Mouse (Mus musculus) CH12.LX (cell line): ENCODE data around the gene Usp17lc.

Experiments used
- CHD1 ChIP-seq: IDR thresholded peaks from 2 replicates; pipeline ENCODE4 v1.6.1; 2012; ENCODE audit warnings: low read depth, low read length, improper control_type of control experiment, inconsistent platforms
- CTCF ChIP-seq, 2 experiments: IDR thresholded peaks in 1 of 2; conservative IDR thresholded peaks in 1 of 2; 2 replicates each; pipeline ENCODE4 v1.5.1; 2011 to 2012; ENCODE audit warnings: low read depth in 2 of 2, low read length in 2 of 2, improper control_type of control experiment in 1 of 2, inconsistent platforms in 1 of 2, mild to moderate bottlenecking in 1 of 2, moderate library complexity in 1 of 2
- E2F4 ChIP-seq: IDR thresholded peaks from 2 replicates; pipeline ENCODE4 v1.6.1; 2011; ENCODE audit warnings: low read depth, low read length, improper control_type of control experiment; ENCODE audit not compliant: insufficient replicate concordance
- EP300 ChIP-seq: IDR thresholded peaks from 2 replicates; pipeline ENCODE4 v1.6.1; 2011; ENCODE audit warnings: low read length, improper control_type of control experiment
- JUND ChIP-seq: conservative IDR thresholded peaks from 2 replicates; pipeline ENCODE4 v1.6.1; 2011; ENCODE audit warnings: low read depth, low read length, improper control_type of control experiment
- MAX ChIP-seq: IDR thresholded peaks from 2 replicates; pipeline ENCODE4 v1.6.1; 2011; ENCODE audit warnings: low read length, improper control_type of control experiment
- MEF2A ChIP-seq: IDR thresholded peaks from 2 replicates; pipeline ENCODE4 v1.6.1; 2014; ENCODE audit warnings: low read depth, mild to moderate bottlenecking, inconsistent platforms, low read length, improper control_type of control experiment, borderline replicate concordance
- NELFE ChIP-seq: IDR thresholded peaks from 2 replicates; pipeline ENCODE4 v1.6.1; 2011; ENCODE audit warnings: low read depth, low read length, improper control_type of control experiment
- PAX5 ChIP-seq: IDR thresholded peaks from 2 replicates; pipeline ENCODE4 v1.6.1; 2012; ENCODE audit warnings: low read length, inconsistent platforms, mixed read lengths
- POLR2A ChIP-seq: IDR thresholded peaks from 2 replicates; pipeline ENCODE4 v1.6.1; 2011; ENCODE audit warnings: low read depth, mild to moderate bottlenecking, improper control_type of control experiment, low read length
- RCOR1 ChIP-seq: conservative IDR thresholded peaks from 2 replicates; pipeline ENCODE4 v1.6.1; 2012; ENCODE audit warnings: low read depth, mild to moderate bottlenecking, inconsistent platforms, low read length, improper control_type of control experiment
- ZKSCAN1 ChIP-seq: IDR thresholded peaks from 2 replicates; pipeline ENCODE4 v1.6.1; 2012; ENCODE audit warnings: low read depth, inconsistent platforms, low read length, improper control_type of control experiment, borderline replicate concordance
- ZMIZ1 ChIP-seq: IDR thresholded peaks from 2 replicates; pipeline ENCODE4 v1.6.1; 2012; ENCODE audit warnings: low read depth, mild to moderate bottlenecking, inconsistent platforms, low read length, improper control_type of control experiment
- ZNF384 ChIP-seq: IDR thresholded peaks from 2 replicates; pipeline ENCODE4 v1.6.1; 2012; ENCODE audit warnings: low read depth, low read length, improper control_type of control experiment, inconsistent platforms

DNA sequence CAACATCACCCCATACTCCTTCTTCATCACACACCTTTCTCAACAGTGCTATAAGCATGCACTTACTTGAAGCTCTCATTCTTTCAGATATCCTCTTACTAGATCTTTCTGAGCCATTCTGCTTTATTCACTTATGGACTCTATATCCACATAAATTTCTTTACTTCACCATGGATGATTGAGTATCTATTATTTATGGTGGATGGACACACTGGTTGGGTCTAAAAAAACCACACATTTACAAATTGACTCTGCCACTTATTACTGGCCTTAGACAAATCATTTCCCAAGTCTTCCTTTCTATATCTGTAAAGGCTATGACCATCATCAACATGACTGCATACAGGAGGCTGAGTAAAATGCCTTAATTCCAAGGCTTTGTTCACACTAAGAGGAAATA is 28.8 kb upstream of the Usp17lc start, which contains the start of gene Olfr603:
- TF ChIP-seq EP300: no peak
- TF ChIP-seq POLR2A: no peak
- no peak for TF ChIP-seq MAX
- TF ChIP-seq ZMIZ1: no peak
- no peak for TF ChIP-seq CTCF (conservative IDR thresholded peaks at IDR 0.05 in 1 of 2, IDR thresholded peaks at IDR 0.05 in 1 of 2; ENCODE audit: low read depth in 2 of 2, low read length in 2 of 2)
- no peak for TF ChIP-seq ZNF384
- no peak for TF ChIP-seq RCOR1
- no peak for TF ChIP-seq NELFE
- no peak for TF ChIP-seq JUND
- no peak for TF ChIP-seq ZKSCAN1
- no peak for TF ChIP-seq MEF2A
- no peak for TF ChIP-seq PAX5
- TF ChIP-seq CHD1: no peak
- TF ChIP-seq E2F4: no peak
